Mouse (Mus musculus): Measurements from ENCODE around the gene Olfr1393. TPM values are rescaled to one million over a fixed set of nuclear protein-coding genes. Genes with fewer than 3 reads are reported as not detected.
"Not testable (repeated sequence)": the region's sequence is repeated elsewhere in the genome, so short reads cannot be mapped to it uniquely, and the experiment has no call there.

Gene Olfr1393
- polyA plus RNA-seq, 1 experiment, result not detected

GRCm38 (mm10) chr11:49267970-49268579 is 10.0 kb upstream of the Olfr1393 start:
- no peak overlapping the region for H3K27ac ChIP-seq (ENCODE audit: insufficient read depth, low read length)
- no peak overlapping the region for H3K4me3 ChIP-seq (ENCODE audit: low read depth, low read length)
- no peaks in the 10 kb centered on the region for H3K9me3 ChIP-seq (replicated peaks; ENCODE audit: control insufficient read depth, insufficient read depth, low read length, poor library complexity, severe bottlenecking)
- no peak for TF ChIP-seq POLR2A (IDR thresholded peaks at IDR 0.05; ENCODE audit: insufficient read depth, low read length)
- no peak for TF ChIP-seq CTCF (IDR thresholded peaks at IDR 0.05; ENCODE audit: low read depth, low read length)
- TF ChIP-seq EP300 (IDR thresholded peaks at IDR 0.05; ENCODE audit: insufficient read depth, low read depth, low read length), result no peak
- no peaks in the 10 kb centered on the region for H3K4me1 ChIP-seq (ENCODE audit: control insufficient read depth, insufficient read depth, low read length)
- H3K9ac ChIP-seq (ENCODE audit: low read depth, poor library complexity, severe bottlenecking), result no peak overlapping the region
- H3K27me3 ChIP-seq (ENCODE audit: control insufficient read depth, insufficient read depth, low read length, poor library complexity, severe bottlenecking), result no peaks in the 10 kb centered on the region; the same call in 1 of the 2 replicates
- no peaks in the 10 kb centered on the region for H3K36me3 ChIP-seq (ENCODE audit: control insufficient read depth, insufficient read depth, low read length, poor library complexity, severe bottlenecking)

GRCm38 (mm10) chr11:49269761-49270160 is 8.3 kb upstream of the Olfr1393 start:
- no peak overlapping the region for H3K4me3 ChIP-seq (ENCODE audit: low read depth, low read length)
- no peak overlapping the region for H3K27ac ChIP-seq (ENCODE audit: insufficient read depth, low read length)
- no peaks in the 10 kb centered on the region for H3K36me3 ChIP-seq (ENCODE audit: control insufficient read depth, insufficient read depth, low read length, poor library complexity, severe bottlenecking)
- TF ChIP-seq EP300 (IDR thresholded peaks at IDR 0.05; ENCODE audit: insufficient read depth, low read depth, low read length), result no peak
- no peaks in the 10 kb centered on the region for H3K4me1 ChIP-seq (ENCODE audit: control insufficient read depth, insufficient read depth, low read length)
- no peaks in the 10 kb centered on the region; the same call in 1 of the 2 replicates for H3K27me3 ChIP-seq (ENCODE audit: control insufficient read depth, insufficient read depth, low read length, poor library complexity, severe bottlenecking)
- no peaks in the 10 kb centered on the region for H3K9me3 ChIP-seq (replicated peaks; ENCODE audit: control insufficient read depth, insufficient read depth, low read length, poor library complexity, severe bottlenecking)
- no peak overlapping the region for H3K9ac ChIP-seq (ENCODE audit: low read depth, poor library complexity, severe bottlenecking)

DNA sequence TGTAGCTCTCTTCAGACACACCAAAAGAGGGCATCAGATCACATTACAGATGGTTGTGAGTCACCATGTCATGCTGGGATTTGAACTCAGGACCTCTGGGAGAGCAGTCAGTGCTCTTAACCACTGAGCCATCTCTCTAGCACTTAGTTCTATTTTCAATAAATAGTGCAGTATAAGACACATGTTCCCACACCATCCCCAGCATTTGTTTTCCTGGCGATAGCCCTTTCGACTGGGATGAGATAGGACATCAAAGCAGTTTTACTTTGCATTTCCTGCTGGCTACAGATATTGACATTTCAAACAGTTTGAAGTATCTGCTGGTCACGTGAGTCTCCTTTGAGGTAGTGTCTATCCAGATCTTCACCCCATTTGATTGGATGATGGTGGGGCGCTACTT is 7.7 kb upstream of the Olfr1393 start:
- Histone ChIP-seq H3K9me3 (replicated peaks; ENCODE audit: control insufficient read depth, insufficient read depth, low read length, poor library complexity, severe bottlenecking) (no peaks in the 10 kb centered on the region), H3K4me1 (ENCODE audit: control insufficient read depth, insufficient read depth, low read length) (no peaks in the 10 kb centered on the region), H3K36me3 (ENCODE audit: control insufficient read depth, insufficient read depth, low read length, poor library complexity, severe bottlenecking) (no peaks in the 10 kb centered on the region), H3K4me3 (ENCODE audit: low read depth, low read length) (no peak overlapping the region), H3K9ac (ENCODE audit: low read depth, poor library complexity, severe bottlenecking) (no peak overlapping the region), H3K27ac (ENCODE audit: insufficient read depth, low read length) (no peak overlapping the region), H3K27me3 (ENCODE audit: control insufficient read depth, insufficient read depth, low read length, poor library complexity, severe bottlenecking) (no peaks in the 10 kb centered on the region; the same call in 1 of the 2 replicates)
- TF ChIP-seq CTCF (IDR thresholded peaks at IDR 0.05; ENCODE audit: low read depth, low read length), result no peak
- no peak for TF ChIP-seq POLR2A (IDR thresholded peaks at IDR 0.05; ENCODE audit: insufficient read depth, low read length)
- no peak for TF ChIP-seq EP300 (IDR thresholded peaks at IDR 0.05; ENCODE audit: insufficient read depth, low read depth, low read length)

DNA sequence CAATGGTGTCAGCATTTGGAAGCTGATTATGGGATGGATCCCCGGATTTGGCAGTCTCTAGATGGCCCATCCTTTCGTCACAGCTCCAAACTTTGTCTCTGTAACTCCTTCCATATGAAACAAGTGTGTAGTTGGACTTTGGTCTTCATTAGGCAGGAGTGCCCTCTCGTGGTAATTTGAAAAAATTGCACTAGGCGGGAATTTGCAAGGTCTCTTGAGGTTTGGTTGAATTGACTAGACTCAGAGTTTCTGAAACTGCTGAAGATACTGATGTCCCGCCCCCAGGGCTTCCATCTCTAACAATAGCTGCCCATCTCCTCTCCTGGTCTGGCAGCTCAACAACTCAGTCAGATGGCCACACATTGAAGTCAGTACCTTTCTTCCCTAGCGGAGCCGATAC is 6.8 kb upstream of the Olfr1393 start:
- no peaks in the 10 kb centered on the region for H3K4me1 ChIP-seq (ENCODE audit: control insufficient read depth, insufficient read depth, low read length)
- H3K9ac ChIP-seq (ENCODE audit: low read depth, poor library complexity, severe bottlenecking), result no peak overlapping the region
- no peaks in the 10 kb centered on the region; the same call in 1 of the 2 replicates for H3K27me3 ChIP-seq (ENCODE audit: control insufficient read depth, insufficient read depth, low read length, poor library complexity, severe bottlenecking)
- H3K9me3 ChIP-seq (replicated peaks; ENCODE audit: control insufficient read depth, insufficient read depth, low read length, poor library complexity, severe bottlenecking), result no peaks in the 10 kb centered on the region
- no peaks in the 10 kb centered on the region for H3K36me3 ChIP-seq (ENCODE audit: control insufficient read depth, insufficient read depth, low read length, poor library complexity, severe bottlenecking)
- H3K4me3 ChIP-seq (ENCODE audit: low read depth, low read length), result no peak overlapping the region
- no peak overlapping the region for H3K27ac ChIP-seq (ENCODE audit: insufficient read depth, low read length)
- TF ChIP-seq POLR2A (IDR thresholded peaks at IDR 0.05; ENCODE audit: insufficient read depth, low read length) (no peak), EP300 (IDR thresholded peaks at IDR 0.05; ENCODE audit: insufficient read depth, low read depth, low read length) (no peak), CTCF (IDR thresholded peaks at IDR 0.05; ENCODE audit: low read depth, low read length) (no peak)

DNA sequence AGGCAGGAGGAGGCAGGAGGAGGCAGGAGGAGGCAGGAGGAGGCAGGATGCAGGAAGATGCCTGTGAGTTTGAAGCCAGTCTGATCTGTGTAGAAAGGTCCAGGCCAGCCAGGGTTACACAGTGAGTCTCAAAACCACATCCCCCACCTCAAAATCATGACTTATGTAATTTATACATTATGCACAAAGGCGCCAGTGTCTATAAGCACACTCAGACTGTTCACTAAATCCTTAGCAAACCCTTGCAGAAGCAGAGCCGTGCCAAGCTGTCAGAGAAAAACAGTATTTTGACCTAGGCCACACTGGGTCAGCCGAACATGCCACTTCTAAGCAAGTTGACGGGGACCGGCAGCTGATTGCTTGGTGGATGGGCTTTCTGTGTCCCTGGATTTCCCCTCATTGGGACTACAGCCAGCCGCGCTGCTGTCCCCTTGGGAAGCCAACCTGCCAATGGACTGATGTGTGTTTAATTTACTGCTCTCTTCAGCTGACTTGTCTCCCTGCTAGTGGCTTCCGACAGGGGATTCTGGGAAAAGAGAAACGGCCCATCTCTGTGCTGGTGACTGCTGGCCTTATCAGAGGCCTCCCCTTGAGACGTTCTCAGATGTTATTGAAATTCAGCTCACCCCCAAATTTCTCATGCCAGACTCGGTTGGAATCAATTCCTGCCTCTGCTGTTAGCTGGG is 4.1 kb upstream of the Olfr1393 start:
- no peaks in the 10 kb centered on the region for H3K4me1 ChIP-seq (ENCODE audit: control insufficient read depth, insufficient read depth, low read length)
- TF ChIP-seq EP300 (IDR thresholded peaks at IDR 0.05; ENCODE audit: insufficient read depth, low read depth, low read length) (no peak), CTCF (IDR thresholded peaks at IDR 0.05; ENCODE audit: low read depth, low read length) (no peak), POLR2A (IDR thresholded peaks at IDR 0.05; ENCODE audit: insufficient read depth, low read length) (no peak)
- no peaks in the 10 kb centered on the region; the same call in 1 of the 2 replicates for H3K27me3 ChIP-seq (ENCODE audit: control insufficient read depth, insufficient read depth, low read length, poor library complexity, severe bottlenecking)
- no peak overlapping the region for H3K9ac ChIP-seq (ENCODE audit: low read depth, poor library complexity, severe bottlenecking)
- H3K36me3 ChIP-seq (ENCODE audit: control insufficient read depth, insufficient read depth, low read length, poor library complexity, severe bottlenecking), result no peaks in the 10 kb centered on the region
- no peak overlapping the region for H3K4me3 ChIP-seq (ENCODE audit: low read depth, low read length)
- no peaks in the 10 kb centered on the region for H3K9me3 ChIP-seq (replicated peaks; ENCODE audit: control insufficient read depth, insufficient read depth, low read length, poor library complexity, severe bottlenecking)
- H3K27ac ChIP-seq (ENCODE audit: insufficient read depth, low read length), result no peak overlapping the region

- not testable (repeated sequence) for H3K4me1 ChIP-seq (ENCODE audit: control insufficient read depth, insufficient read depth, low read length); H3K27me3 ChIP-seq (ENCODE audit: control insufficient read depth, insufficient read depth, low read length, poor library complexity, severe bottlenecking); H3K4me3 ChIP-seq (ENCODE audit: low read depth, low read length); H3K27ac ChIP-seq (ENCODE audit: insufficient read depth, low read length); H3K9me3 ChIP-seq (replicated peaks; ENCODE audit: control insufficient read depth, insufficient read depth, low read length, poor library complexity, severe bottlenecking); H3K9ac ChIP-seq (ENCODE audit: low read depth, poor library complexity, severe bottlenecking); H3K36me3 ChIP-seq (ENCODE audit: control insufficient read depth, insufficient read depth, low read length, poor library complexity, severe bottlenecking)
Measured at GRCm38 (mm10) chr11:49284982-49285381, 6.9 kb downstream of the Olfr1393 start, which contains the start of gene Olfr1392. Gene Olfr1392, plus strand, starts transcription at chr11:49285282.
